Mouse (Mus musculus): ENCODE data around the gene Gng7. TPM values are rescaled to one million over a fixed set of nuclear protein-coding genes. Genes with fewer than 3 reads are reported as not detected.
A peak's percentile ranks its signal among the peaks of the same experiment; 100 is the strongest.

The Gng7 gene
- total RNA-seq, 2 experiments from 2014 or later: 0.61 to 1.1 TPM

DNA sequence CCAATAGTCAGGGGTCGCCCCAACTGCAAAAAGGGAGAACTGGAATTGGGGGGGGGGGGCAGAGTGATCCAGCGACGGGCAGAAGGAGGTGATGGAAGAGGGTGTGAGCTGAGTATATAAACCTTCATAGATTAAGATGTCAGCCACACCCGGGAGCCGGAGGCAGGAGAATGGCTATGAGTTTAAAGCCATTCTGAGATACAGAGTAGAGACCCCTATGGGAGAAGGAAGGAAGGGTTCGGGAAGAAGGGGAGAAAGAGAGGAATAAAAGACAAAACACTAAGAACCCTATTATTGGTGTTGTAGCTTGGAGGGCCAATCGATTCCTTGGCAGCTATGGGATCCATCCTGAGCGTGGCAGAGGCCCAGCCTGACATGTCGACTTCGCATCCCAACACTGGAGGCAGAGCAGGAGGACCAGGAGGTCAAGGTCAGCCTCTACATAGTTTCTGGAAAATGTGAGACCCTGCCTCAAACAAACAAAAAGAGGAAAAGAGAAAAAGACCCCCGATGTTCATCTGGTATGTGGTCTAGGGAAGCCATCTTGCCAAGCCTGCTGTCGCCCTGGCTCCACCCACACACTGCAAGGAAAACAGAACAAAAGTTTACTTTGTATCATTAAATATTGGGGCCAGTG is 11.0 kb upstream of the Gng7 start, which contains the start of gene Diras1:
Diras1 (minus strand) TSS at position 24 of the 637 bp plus-strand sequence.
- no peak for DNase-seq

DNA sequence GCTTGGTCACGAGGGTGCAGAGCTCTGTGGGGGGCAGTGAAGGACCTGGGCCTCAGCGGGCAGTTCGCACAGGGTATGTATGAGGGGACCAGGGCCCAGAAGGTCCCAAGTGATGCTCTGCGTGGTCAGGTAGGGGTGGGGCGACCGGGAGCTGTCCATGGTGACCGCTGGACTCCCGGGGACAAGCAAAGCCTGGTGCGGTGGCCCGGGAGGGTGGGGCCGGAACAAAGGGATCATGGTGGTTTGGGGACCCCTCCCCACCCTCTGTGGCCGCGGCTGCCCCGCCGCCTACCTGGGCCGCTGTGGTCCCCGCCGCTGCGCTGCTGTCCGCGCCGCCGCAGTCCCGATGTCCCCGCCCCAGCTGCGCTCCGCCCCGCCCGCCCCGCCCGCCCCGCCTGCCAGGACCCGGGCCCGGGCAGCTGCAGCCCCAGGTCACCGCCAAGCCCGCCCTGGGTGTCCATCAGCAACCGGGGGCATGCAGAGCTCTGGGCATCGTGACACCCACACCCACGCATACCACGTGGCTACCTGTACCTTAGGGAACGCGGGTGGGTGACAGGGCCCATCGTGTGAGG is 10.4 kb upstream of the Gng7 start:
- no peak for DNase-seq

GRCm38 (mm10) chr10:81024346-81024937 is 9.7 kb upstream of the Gng7 start:
- no peak for DNase-seq

- no peak for DNase-seq
These were observed 8.0 kb upstream of the Gng7 start for GRCm38 (mm10) chr10:81022744-81023143.

DNA sequence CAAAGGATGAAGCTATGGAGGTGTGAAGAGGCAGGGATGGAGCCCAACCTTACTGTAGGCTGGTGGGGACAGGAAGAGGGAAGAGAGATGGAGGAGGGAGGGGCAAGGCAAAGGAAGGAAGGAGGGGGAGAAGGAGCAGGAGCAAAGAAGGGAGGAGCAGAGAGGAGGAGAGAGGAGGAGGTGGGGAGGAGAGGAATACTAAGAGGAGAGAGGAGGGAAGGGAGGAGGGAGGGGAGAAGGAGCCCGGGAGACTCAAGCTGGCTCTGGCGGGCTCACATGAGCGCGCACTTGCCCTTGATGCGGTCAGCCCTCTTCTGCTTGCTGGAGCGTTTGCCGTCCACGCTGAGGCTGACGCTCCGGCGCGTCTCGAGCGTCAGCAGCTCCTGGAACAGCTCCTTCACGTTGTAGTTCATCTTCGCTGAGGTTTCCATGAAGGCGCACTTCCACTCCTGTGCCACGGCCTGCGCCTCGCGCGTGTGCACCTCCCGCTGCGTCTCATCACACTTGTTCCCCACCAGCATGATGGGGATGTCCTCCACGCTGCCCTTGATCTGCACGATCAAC is 6.9 kb upstream of the Gng7 start:
- DNase-seq: no peak

DNA sequence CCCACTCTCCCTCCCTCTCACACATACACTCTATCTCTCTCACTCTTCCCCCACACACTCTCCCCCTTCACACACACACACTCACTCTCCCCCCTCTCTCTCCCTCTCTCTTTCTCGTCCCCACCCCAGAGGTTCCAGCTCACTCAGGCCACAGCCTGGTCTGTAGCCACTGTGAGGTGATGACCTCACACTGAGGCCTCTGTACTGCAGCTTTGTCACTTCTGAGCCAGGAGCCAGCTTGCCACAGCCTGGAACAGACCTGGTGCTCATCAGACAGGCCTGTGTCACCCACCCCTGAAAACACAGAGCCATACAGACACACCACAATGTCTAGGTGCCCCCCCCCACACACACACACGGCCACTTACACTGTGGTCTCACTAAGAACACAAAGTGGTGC is 5.5 kb upstream of the Gng7 start:
- no peak for DNase-seq

DNA sequence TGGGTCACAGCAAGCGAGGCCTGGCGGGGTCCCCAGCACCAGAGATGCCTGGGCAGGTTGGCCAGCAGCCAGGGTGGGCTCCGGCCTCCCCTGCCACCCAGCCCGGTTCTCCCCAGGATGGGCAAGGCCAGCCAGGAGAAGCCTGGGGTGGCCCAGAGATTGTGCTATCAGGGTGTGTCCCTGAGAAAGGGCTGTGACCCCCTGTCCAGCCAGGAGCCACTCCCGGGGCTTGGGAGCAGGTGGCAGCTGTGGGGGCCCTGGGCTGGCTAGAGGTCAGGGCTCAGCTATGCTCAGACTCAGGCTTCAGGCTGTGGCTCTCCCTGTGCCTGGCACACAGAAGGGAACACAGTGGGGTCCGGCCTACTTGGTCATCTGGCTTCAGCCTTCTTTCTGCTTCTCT is 4.9 kb upstream of the Gng7 start:
- no peak for DNase-seq

DNA sequence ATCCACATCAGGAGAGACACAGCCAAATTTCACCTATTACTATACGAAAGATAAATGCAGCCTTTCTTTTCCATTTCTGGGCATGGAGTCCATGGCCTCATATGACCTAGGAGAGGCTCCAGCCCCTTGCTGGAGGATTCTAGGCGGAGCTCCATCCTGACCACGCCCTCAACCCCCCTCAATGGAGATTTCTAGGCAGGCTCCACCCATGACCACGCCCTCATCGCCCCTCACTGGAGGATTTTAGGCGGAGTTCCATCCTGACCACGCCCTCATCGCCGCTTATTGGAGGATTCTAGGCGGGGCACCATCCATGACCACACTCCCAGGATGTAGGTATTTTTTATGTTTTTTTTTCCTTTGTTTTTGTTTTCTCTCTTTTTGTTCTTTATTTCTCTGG is 3.6 kb upstream of the Gng7 start:
- DNase-seq: no peak

DNA sequence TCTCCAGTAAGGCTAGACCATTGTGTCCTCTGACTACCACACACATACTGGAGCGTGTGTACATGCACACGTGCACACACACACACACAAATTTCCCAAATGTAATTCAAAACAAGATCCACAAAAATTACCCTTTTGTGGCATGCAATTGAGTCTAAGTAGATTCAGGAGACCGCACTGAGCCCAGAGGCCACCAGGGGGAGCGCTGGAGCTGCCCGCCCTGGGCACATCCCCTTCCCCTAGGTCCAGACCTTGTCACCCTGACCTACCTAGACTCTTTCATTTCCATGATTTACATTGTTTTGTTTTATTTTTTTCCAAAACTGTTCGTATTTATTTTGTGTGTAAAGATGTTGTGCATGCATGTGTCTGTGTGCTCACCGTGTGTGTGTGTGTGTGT is 1.9 kb upstream of the Gng7 start:
- DNase-seq: no peak

- DNase-seq: no peak
These were observed 921 bp upstream of the Gng7 start for GRCm38 (mm10) chr10:81015666-81016065.

GRCm38 (mm10) chr10:81010851-81011250 is 3.9 kb downstream of the Gng7 start:
- no peak for DNase-seq

- DNase-seq: no peak
These were observed 7.5 kb downstream of the Gng7 start for GRCm38 (mm10) chr10:81007240-81007639.

DNA sequence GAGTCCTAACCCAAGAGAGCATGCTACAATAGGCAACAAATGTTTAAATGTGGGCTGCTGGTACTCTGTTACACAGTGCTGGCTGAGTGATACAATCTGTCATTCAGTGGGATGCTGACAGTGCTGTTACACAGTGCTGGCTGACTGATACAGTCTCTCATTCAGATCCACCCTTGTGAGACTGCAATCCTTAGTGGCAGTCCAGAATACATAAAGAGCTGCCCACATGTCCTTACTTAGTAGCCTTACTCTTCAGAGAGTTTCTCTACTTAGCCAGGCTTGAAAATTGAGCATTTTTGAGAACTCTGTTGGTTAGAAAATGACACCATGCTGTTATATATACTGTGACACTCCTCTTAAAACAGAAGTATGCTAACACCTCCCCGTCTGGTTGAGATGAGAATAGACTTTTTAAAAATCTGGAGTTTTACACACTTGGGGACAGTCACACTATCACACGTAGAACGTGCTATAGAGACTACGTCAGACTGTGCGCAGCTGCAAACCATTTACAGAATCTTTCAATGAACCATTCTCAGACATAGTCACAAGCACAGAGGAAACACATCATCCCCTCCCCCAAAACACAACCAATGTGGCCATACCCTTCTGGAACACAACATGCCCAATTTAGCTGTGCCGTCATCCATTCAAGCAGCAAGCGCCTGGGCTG is 8.6 kb downstream of the Gng7 start:
- no peak for DNase-seq

DNA sequence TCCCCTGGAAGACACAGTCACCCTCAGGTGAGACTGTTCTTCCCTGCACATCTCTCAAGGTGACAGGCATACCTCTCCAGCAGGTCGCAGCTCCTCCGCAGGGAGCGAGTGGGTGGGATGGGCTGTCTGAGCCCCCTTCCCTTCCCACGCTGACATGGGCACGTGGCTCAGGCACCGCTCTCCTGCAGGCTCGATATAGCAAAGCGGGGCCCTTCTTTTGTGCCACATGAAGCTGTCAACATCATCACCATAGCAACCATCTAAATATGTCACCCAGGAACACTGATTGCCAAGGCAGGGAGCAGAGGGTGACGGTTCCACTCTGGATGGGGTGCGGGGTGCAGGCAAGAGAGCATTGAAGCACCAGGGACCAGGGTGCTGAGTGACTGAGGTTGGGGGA is 13.6 kb downstream of the Gng7 start:
- no peak for DNase-seq

DNA sequence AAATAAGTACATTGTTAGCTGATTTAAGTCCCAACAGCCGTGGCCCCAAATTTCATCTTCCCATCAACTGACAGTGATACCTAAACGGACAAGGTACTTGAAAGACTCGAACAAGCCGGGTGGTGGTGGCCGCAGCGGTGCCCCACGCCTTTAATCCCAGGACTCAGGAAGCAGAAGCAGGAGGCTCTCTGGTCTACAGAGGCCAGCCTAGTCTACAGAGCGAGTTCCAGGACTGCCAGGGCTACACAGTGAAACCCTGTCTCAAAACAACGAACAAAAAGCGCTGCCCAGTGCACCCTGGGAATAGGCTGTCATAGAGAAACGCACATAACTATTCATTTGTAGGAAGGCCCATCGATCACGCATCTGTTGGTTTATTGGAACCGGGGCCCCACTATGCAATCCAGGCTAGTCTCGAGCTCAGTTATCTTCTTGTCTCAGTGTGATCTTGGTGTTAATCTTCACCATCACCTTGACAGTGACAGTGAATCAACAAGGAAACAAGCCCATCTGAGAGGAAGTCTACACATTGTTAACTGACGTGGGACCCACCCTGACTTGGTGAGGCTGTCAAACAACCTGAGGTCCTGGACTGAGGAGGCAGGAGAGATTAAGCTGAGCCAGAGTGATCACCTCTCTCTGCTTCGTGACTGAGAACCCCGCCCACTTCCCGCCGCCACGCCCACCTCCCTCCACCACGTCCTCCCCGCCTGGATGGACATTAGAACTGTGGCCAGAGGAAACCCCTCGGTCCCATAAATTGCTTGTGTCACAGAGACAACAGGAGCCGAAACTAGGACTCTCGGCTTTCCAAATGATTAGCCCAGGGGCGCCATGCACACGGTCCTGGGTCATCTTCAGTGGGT is 14.3 kb downstream of the Gng7 start:
- DNase-seq: no peak

GRCm38 (mm10) chr10:80999362-81000196 is 15.2 kb downstream of the Gng7 start:
- peak; percentile 74 for DNase-seq

- DNase-seq: no peak
These were observed 16.0 kb downstream of the Gng7 start for GRCm38 (mm10) chr10:80998778-80999177.

- no peak for DNase-seq
These were observed 16.7 kb downstream of the Gng7 start for GRCm38 (mm10) chr10:80998021-80998420.

DNA sequence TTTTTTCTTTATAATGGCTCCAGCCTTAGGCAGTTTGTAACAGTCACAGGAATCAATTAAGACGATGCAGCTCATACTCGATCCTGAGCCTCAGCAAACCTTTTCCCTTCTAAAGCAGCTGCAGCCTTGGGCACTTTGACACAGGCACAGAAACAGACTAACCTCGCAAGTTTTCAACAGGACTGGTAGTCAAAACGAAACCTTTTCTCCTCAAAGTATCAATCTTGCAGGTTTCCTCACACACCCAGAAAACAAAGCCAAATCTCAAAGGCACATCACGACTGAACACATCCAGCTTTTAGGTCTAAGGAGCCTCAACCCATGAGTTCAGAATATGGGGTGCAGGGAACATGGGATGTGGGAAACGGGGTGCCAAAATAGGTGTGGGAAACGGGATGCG is 17.4 kb downstream of the Gng7 start:
- no peak for DNase-seq

DNA sequence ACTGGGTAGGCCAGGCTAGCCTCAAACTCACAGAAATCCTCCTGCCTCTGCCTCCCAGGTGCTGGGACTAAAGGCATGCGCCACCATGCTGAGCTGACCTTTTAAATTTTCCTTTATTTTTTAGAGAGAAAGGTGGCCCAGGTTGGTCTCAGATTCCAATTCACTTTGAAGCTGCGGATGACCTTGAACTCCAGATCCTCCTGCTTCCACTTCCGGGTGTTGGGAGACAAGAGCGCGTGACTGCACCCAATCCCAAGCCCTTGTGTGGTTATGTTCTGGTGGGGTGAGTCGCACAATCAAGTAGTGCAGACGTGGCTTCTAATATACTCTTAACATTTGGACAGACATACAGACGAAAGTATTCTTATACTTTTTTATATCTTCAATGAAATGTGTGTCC is 18.2 kb downstream of the Gng7 start:
- no peak for DNase-seq

- DNase-seq: peak; percentile 60
These were observed 19.6 kb downstream of the Gng7 start for GRCm38 (mm10) chr10:80995091-80995632.

All from gastrocnemius, postnatal 25 days (tissue).